Mouse (Mus musculus) hematopoietic stem cell, adult 5-6 weeks (primary cell): Measurements from ENCODE around the gene Elmo1. TPM values are rescaled to one million over a fixed set of nuclear protein-coding genes. Genes with fewer than 3 reads are reported as not detected.

Experiments used
- ATAC-seq, 2 experiments: fragments of 125-278 bp in 1 of 2; replicated peaks in 1 of 2; 2 replicates each; pipeline ENCODE4 v1.8.0; 2016 to 2017; ENCODE audit warnings: inconsistent platforms in 2 of 2, mild to moderate bottlenecking in 2 of 2, moderate number of reproducible peaks in 2 of 2, low read depth in 1 of 2, moderate TSS enrichment in 1 of 2; ENCODE audit not compliant: low FRiP score in 2 of 2, poor library complexity in 2 of 2, severe bottlenecking in 2 of 2, insufficient read depth in 1 of 2, low TSS enrichment in 1 of 2
- total RNA-seq: library from RNA; stranded (forward); fragments of 172-1452, 232-1000 nt; gene quantifications from 2 replicates; pipeline ENCODE4 v1.2.3, GENCODE M21; 2017

The Elmo1 gene
- total RNA-seq, 1 experiment from 2014 or later = 91.4 TPM

GRCm38 (mm10) chr13:20473641-20474078 is 383.3 kb downstream of the Elmo1 start:
- no peak for ATAC-seq

GRCm38 (mm10) chr13:20474600-20474999 is 384.2 kb downstream of the Elmo1 start:
- no peak for ATAC-seq

GRCm38 (mm10) chr13:20481805-20482204 is 391.4 kb downstream of the Elmo1 start:
- no peak for ATAC-seq

GRCm38 (mm10) chr13:20489110-20489509 is 398.7 kb downstream of the Elmo1 start:
- no peak; a peak in 1 of 4 replicates for ATAC-seq

- ATAC-seq = peak; percentile 37 to 53; a peak in 1 of 4 replicates
Measured at GRCm38 (mm10) chr13:20489698-20490417, 399.5 kb downstream of the Elmo1 start.

GRCm38 (mm10) chr13:20490860-20491594 is 400.6 kb downstream of the Elmo1 start:
- no peak for ATAC-seq

- no peak for ATAC-seq
Measured at GRCm38 (mm10) chr13:20491666-20492065, 401.3 kb downstream of the Elmo1 start.

GRCm38 (mm10) chr13:20494047-20494739 is 403.8 kb downstream of the Elmo1 start:
- ATAC-seq = no peak

GRCm38 (mm10) chr13:20501923-20502322 is 411.5 kb downstream of the Elmo1 start:
- ATAC-seq = no peak

- no peak for ATAC-seq
Measured at GRCm38 (mm10) chr13:20503371-20503770, 413.0 kb downstream of the Elmo1 start.

GRCm38 (mm10) chr13:20507381-20508129 is 417.2 kb downstream of the Elmo1 start:
- no peak for ATAC-seq

GRCm38 (mm10) chr13:20511026-20511425 is 420.6 kb downstream of the Elmo1 start:
- no peak for ATAC-seq

- no peak for ATAC-seq
Measured at GRCm38 (mm10) chr13:20512317-20513240, 422.2 kb downstream of the Elmo1 start.

GRCm38 (mm10) chr13:20514721-20515120 is 424.3 kb downstream of the Elmo1 start:
- no peak for ATAC-seq

- ATAC-seq = no peak
Measured at GRCm38 (mm10) chr13:20516096-20516495, 425.7 kb downstream of the Elmo1 start.

- ATAC-seq = no peak
Measured at GRCm38 (mm10) chr13:20517702-20518101, 427.3 kb downstream of the Elmo1 start.
